Mouse (Mus musculus): ENCODE measurements around the gene Ccnd1. TPM values are rescaled to one million over a fixed set of nuclear protein-coding genes. Genes with fewer than 3 reads are reported as not detected.

Ccnd1 gene
- total RNA-seq, 2 experiments from 2014 or later: 12.5 to 31.5 TPM

- intact Hi-C loops (cut with DNase I; ENCODE audit: low total_unique reads): no loop called here
- no peak for DNase-seq
Observed at GRCm38 (mm10) chr7:144940585-144940984, 860 bp upstream of the Ccnd1 start.

- DNase-seq: no peak
- intact Hi-C loops (cut with DNase I; ENCODE audit: low total_unique reads): no loop called here
Observed at GRCm38 (mm10) chr7:144940003-144940571, 362 bp upstream of the Ccnd1 start.

- intact Hi-C loops (cut with DNase I; ENCODE audit: low total_unique reads): loop anchor here (5.0 kb wide), 1 partner anchor 178 kb away; no protein-coding TSS in a partner anchor
Observed at GRCm38 (mm10) chr7:144938661-144939343, 923 bp downstream of the Ccnd1 start.

GRCm38 (mm10) chr7:144937899-144938517, 1.7 kb downstream of the Ccnd1 start:
- intact Hi-C loops (cut with DNase I; ENCODE audit: low total_unique reads): loop anchor here (2.0 to 5.0 kb wide), 2 partner anchors 179 to 305 kb away; no protein-coding TSS in a partner anchor
- no peak for DNase-seq

More at GRCm38 (mm10) chr7:144938661-144939343, 923 bp downstream of the Ccnd1 start:
- DNase-seq: no peak

GRCm38 (mm10) chr7:144937490-144937889, 2.2 kb downstream of the Ccnd1 start:
- peak; percentile 88 for DNase-seq
- intact Hi-C loops (cut with DNase I; ENCODE audit: low total_unique reads): loop anchor here (2.0 to 5.0 kb wide), 2 partner anchors 180 to 305 kb away; no protein-coding TSS in a partner anchor

GRCm38 (mm10) chr7:144936311-144936880, 3.3 kb downstream of the Ccnd1 start:
- DNase-seq: no peak
- intact Hi-C loops (cut with DNase I; ENCODE audit: low total_unique reads): loop anchor here (2.0 to 5.0 kb wide), 2 partner anchors 181 to 306 kb away; no protein-coding TSS in a partner anchor

GRCm38 (mm10) chr7:144935563-144935962, 4.2 kb downstream of the Ccnd1 start:
- intact Hi-C loops (cut with DNase I; ENCODE audit: low total_unique reads): loop anchor here (5.0 kb wide), 1 partner anchor 182 kb away; no protein-coding TSS in a partner anchor
- DNase-seq: peak; percentile 40

GRCm38 (mm10) chr7:144934901-144935300, 4.8 kb downstream of the Ccnd1 start:
- intact Hi-C loops (cut with DNase I; ENCODE audit: low total_unique reads): loop anchor here (5.0 kb wide), 1 partner anchor 182 kb away; no protein-coding TSS in a partner anchor
- DNase-seq: peak; percentile 61

- no peak for DNase-seq
- intact Hi-C loops (cut with DNase I; ENCODE audit: low total_unique reads): no loop called here
Observed at GRCm38 (mm10) chr7:144933796-144934195, 5.9 kb downstream of the Ccnd1 start.

GRCm38 (mm10) chr7:144933336-144933735, 6.4 kb downstream of the Ccnd1 start:
- peak; percentile 43 for DNase-seq
- intact Hi-C loops (cut with DNase I; ENCODE audit: low total_unique reads): no loop called here

GRCm38 (mm10) chr7:144932389-144932937, 7.3 kb downstream of the Ccnd1 start:
- intact Hi-C loops (cut with DNase I; ENCODE audit: low total_unique reads): no loop called here
- no peak for DNase-seq

- DNase-seq: no peak
- intact Hi-C loops (cut with DNase I; ENCODE audit: low total_unique reads): no loop called here
Observed at GRCm38 (mm10) chr7:144931778-144932177, 7.9 kb downstream of the Ccnd1 start.

- intact Hi-C loops (cut with DNase I; ENCODE audit: low total_unique reads): no loop called here
- DNase-seq: no peak
Observed at GRCm38 (mm10) chr7:144929931-144930330, 9.8 kb downstream of the Ccnd1 start.

GRCm38 (mm10) chr7:144929506-144929905, 10.2 kb downstream of the Ccnd1 start:
- intact Hi-C loops (cut with DNase I; ENCODE audit: low total_unique reads): no loop called here
- DNase-seq: no peak

GRCm38 (mm10) chr7:144928889-144929210, 10.9 kb downstream of the Ccnd1 start:
- DNase-seq: no peak
- intact Hi-C loops (cut with DNase I; ENCODE audit: low total_unique reads): no loop called here

- intact Hi-C loops (cut with DNase I; ENCODE audit: low total_unique reads): no loop called here
- DNase-seq: no peak
Observed at GRCm38 (mm10) chr7:144928009-144928888, 11.5 kb downstream of the Ccnd1 start.

GRCm38 (mm10) chr7:144927591-144927990, 12.1 kb downstream of the Ccnd1 start:
- no peak for DNase-seq
- intact Hi-C loops (cut with DNase I; ENCODE audit: low total_unique reads): no loop called here

GRCm38 (mm10) chr7:144918823-144919222, 20.9 kb downstream of the Ccnd1 start:
- no peak for DNase-seq
- intact Hi-C loops (cut with DNase I; ENCODE audit: low total_unique reads): no loop called here
